Mouse (Mus musculus) embryo, embryonic 9.5 days (tissue): ENCODE measurements around the gene Lmtk2.
A peak's percentile ranks its signal among the peaks of the same experiment; 100 is the strongest.

Experiments used
- DNase-seq: peaks from one replicate; pipeline ENCODE4 v3.0.0-alpha.2; 2017; ENCODE audit errors: extremely low spot score

The Lmtk2 gene

GRCm38 (mm10) chr5:144109201-144109600, 9.0 kb downstream of the Lmtk2 start:
- no peak for DNase-seq

- DNase-seq, result no peak
These were observed 12.6 kb downstream of the Lmtk2 start for GRCm38 (mm10) chr5:144112574-144113438.

GRCm38 (mm10) chr5:144114068-144114467, 13.8 kb downstream of the Lmtk2 start:
- no peak for DNase-seq

GRCm38 (mm10) chr5:144114970-144115627, 14.9 kb downstream of the Lmtk2 start:
- no peak for DNase-seq

GRCm38 (mm10) chr5:144115628-144115977, 15.4 kb downstream of the Lmtk2 start:
- DNase-seq, result no peak

- no peak for DNase-seq
These were observed 18.0 kb downstream of the Lmtk2 start for GRCm38 (mm10) chr5:144118271-144118670.

GRCm38 (mm10) chr5:144119286-144119685, 19.1 kb downstream of the Lmtk2 start:
- no peak for DNase-seq

- DNase-seq, result no peak
These were observed 21.3 kb downstream of the Lmtk2 start for GRCm38 (mm10) chr5:144121489-144121888.

- DNase-seq, result no peak
These were observed 25.9 kb downstream of the Lmtk2 start for GRCm38 (mm10) chr5:144125979-144126755.

GRCm38 (mm10) chr5:144143531-144143930, 43.3 kb downstream of the Lmtk2 start:
- DNase-seq, result no peak

GRCm38 (mm10) chr5:144146898-144147297, 46.7 kb downstream of the Lmtk2 start:
- DNase-seq, result no peak

GRCm38 (mm10) chr5:144149530-144149929, 49.3 kb downstream of the Lmtk2 start:
- no peak for DNase-seq

- no peak for DNase-seq
These were observed 51.0 kb downstream of the Lmtk2 start for GRCm38 (mm10) chr5:144151270-144151669.

- peak; percentile 66 for DNase-seq
These were observed 54.3 kb downstream of the Lmtk2 start for GRCm38 (mm10) chr5:144154528-144154927.

GRCm38 (mm10) chr5:144158604-144159003, 58.4 kb downstream of the Lmtk2 start:
- no peak for DNase-seq

- DNase-seq, result no peak
These were observed 58.9 kb downstream of the Lmtk2 start for GRCm38 (mm10) chr5:144159137-144159536.

GRCm38 (mm10) chr5:144162080-144162812, 62.0 kb downstream of the Lmtk2 start:
- DNase-seq, result no peak

GRCm38 (mm10) chr5:144162813-144163517, 62.7 kb downstream of the Lmtk2 start:
- no peak for DNase-seq

GRCm38 (mm10) chr5:144165756-144166155, 65.5 kb downstream of the Lmtk2 start:
- DNase-seq, result no peak

- no peak for DNase-seq
These were observed 69.2 kb downstream of the Lmtk2 start for GRCm38 (mm10) chr5:144169275-144169975.
